Mouse (Mus musculus): Measurements from ENCODE around the gene Pofut2. TPM values are rescaled to one million over a fixed set of nuclear protein-coding genes. Genes with fewer than 3 reads are reported as not detected.

Gene Pofut2
- 33.9 to 39.7 TPM (median 37.2 TPM) in 4 replicates for total RNA-seq (2023)

GRCm38 (mm10) chr10:77258704-77259621, at the start of gene Pofut2:
Pofut2 (plus strand) TSS chr10:77259218.

Other genes with a start within 250 kb of the Pofut2 start
- 14.0 to 22.5 TPM (median 14.7 TPM) in 4 replicates for gene Slc19a1, start 227.0 kb upstream of the Pofut2 start, total RNA-seq (2023)
- gene Col18a1, start 92.7 kb upstream of the Pofut2 start, total RNA-seq (2023): 0.13 to 0.24 TPM (median 0.17 TPM) in 3 of 4 replicates, not detected in the other
- 1.2 to 2.0 TPM (median 1.3 TPM) in 4 replicates for gene Adarb1, start 159.1 kb downstream of the Pofut2 start, total RNA-seq (2023)